Mouse (Mus musculus) mammary gland, adult 2 months (tissue): Measurements from ENCODE around the gene Olfr1212. TPM values are rescaled to one million over a fixed set of nuclear protein-coding genes. Genes with fewer than 3 reads are reported as not detected.

Experiments
- polyA plus RNA-seq: library from polyadenylated mRNA; depleted of rRNA; stranded (reverse); fragments of >200 nt; gene quantifications from 2 replicates; pipeline ENCODE4 v1.2.3, GENCODE M21; 2012; ENCODE audit warnings: low replicate concordance; rRNA removed

Gene Olfr1212
- not detected in 2 replicates for polyA plus RNA-seq

GRCm38 (mm10) chr2:88953669-88954068, at the start of gene Olfr1212:
Gene Olfr1212, plus strand, starts transcription at chr2:88953969.

GRCm38 (mm10) chr2:88915057-88915456, 38.7 kb upstream of the Olfr1212 start, which contains the start of gene Olfr1209:
Gene Olfr1209, minus strand, starts transcription at chr2:88915157.

GRCm38 (mm10) chr2:88938011-88938410, 15.8 kb upstream of the Olfr1212 start, which contains the start of gene Olfr1211:
Gene Olfr1211, minus strand, starts transcription at chr2:88938111.

GRCm38 (mm10) chr2:88980181-88980580, 26.4 kb downstream of the Olfr1212 start, which contains the start of gene Gm13762:
Gene Gm13762, minus strand, starts transcription at chr2:88980281.

GRCm38 (mm10) chr2:88992553-88992952, 38.8 kb downstream of the Olfr1212 start, which contains the start of gene Olfr1214:
Gene Olfr1214, minus strand, starts transcription at chr2:88992653.

GRCm38 (mm10) chr2:89006873-89007272, 53.1 kb downstream of the Olfr1212 start, which contains the start of gene Olfr1215:
Gene Olfr1215, minus strand, starts transcription at chr2:89006973.

Other genes with a start within 250 kb of the Olfr1212 start
- gene Olfr1196, start 249.4 kb upstream of the Olfr1212 start, polyA plus RNA-seq = not detected in 2 replicates
- gene Olfr1197, start 221.6 kb upstream of the Olfr1212 start, polyA plus RNA-seq = not detected in 2 replicates
- not detected in 2 replicates for gene Olfr1198, start 202.6 kb upstream of the Olfr1212 start, polyA plus RNA-seq
- not detected in 2 replicates for gene Olfr1199, start 193.5 kb upstream of the Olfr1212 start, polyA plus RNA-seq
- gene Olfr1200, start 183.5 kb upstream of the Olfr1212 start, polyA plus RNA-seq = not detected in 2 replicates
- gene Olfr1201, start 160.9 kb upstream of the Olfr1212 start, polyA plus RNA-seq = not detected in 2 replicates
- not detected in 2 replicates for gene Olfr1202, start 139.5 kb upstream of the Olfr1212 start, polyA plus RNA-seq
- not detected in 2 replicates for gene Olfr1205, start 124.2 kb upstream of the Olfr1212 start, polyA plus RNA-seq
- gene Olfr1204, start 104.7 kb upstream of the Olfr1212 start, polyA plus RNA-seq = not detected in 2 replicates
- not detected in 2 replicates for gene Olfr1206, start 90.7 kb upstream of the Olfr1212 start, polyA plus RNA-seq
- not detected in 2 replicates for gene Olfr1208, start 51.7 kb upstream of the Olfr1212 start, polyA plus RNA-seq
- not detected in 2 replicates for gene Olfr1209, start 38.8 kb upstream of the Olfr1212 start, polyA plus RNA-seq
- gene Olfr1211, start 15.9 kb upstream of the Olfr1212 start, polyA plus RNA-seq = not detected in 2 replicates
- gene Gm13762, start 26.3 kb downstream of the Olfr1212 start, polyA plus RNA-seq = not detected in 2 replicates
- gene Olfr1214, start 38.7 kb downstream of the Olfr1212 start, polyA plus RNA-seq = not detected in 2 replicates
- not detected in 2 replicates for gene Olfr1215, start 53.0 kb downstream of the Olfr1212 start, polyA plus RNA-seq
- not detected in 2 replicates for gene Olfr1216, start 64.4 kb downstream of the Olfr1212 start, polyA plus RNA-seq
- not detected in 2 replicates for gene Olfr1217, start 78.1 kb downstream of the Olfr1212 start, polyA plus RNA-seq
- gene Olfr1218, start 107.2 kb downstream of the Olfr1212 start, polyA plus RNA-seq = not detected in 2 replicates
- gene Olfr1219, start 129.5 kb downstream of the Olfr1212 start, polyA plus RNA-seq = not detected in 2 replicates
- gene Olfr1220, start 152.9 kb downstream of the Olfr1212 start, polyA plus RNA-seq = not detected in 2 replicates
- not detected in 2 replicates for gene Olfr1221, start 163.3 kb downstream of the Olfr1212 start, polyA plus RNA-seq
- gene Olfr1222, start 179.1 kb downstream of the Olfr1212 start, polyA plus RNA-seq = not detected in 2 replicates
- not detected in 2 replicates for gene Olfr1223, start 197.6 kb downstream of the Olfr1212 start, polyA plus RNA-seq
- not detected in 2 replicates for gene Olfr1224-ps1, start 210.1 kb downstream of the Olfr1212 start, polyA plus RNA-seq
- gene Olfr1225, start 220.7 kb downstream of the Olfr1212 start, polyA plus RNA-seq = not detected in 2 replicates
- not detected in 2 replicates for gene Olfr1226, start 246.1 kb downstream of the Olfr1212 start, polyA plus RNA-seq